Mouse (Mus musculus): ENCODE measurements around the gene Ryr1. TPM values are rescaled to one million over a fixed set of nuclear protein-coding genes. Genes with fewer than 3 reads are reported as not detected.
A peak's percentile ranks its signal among the peaks of the same experiment; 100 is the strongest.

Ryr1 gene
- polyA plus RNA-seq, 1 experiment from 2014 or later: 3.3 TPM

DNA sequence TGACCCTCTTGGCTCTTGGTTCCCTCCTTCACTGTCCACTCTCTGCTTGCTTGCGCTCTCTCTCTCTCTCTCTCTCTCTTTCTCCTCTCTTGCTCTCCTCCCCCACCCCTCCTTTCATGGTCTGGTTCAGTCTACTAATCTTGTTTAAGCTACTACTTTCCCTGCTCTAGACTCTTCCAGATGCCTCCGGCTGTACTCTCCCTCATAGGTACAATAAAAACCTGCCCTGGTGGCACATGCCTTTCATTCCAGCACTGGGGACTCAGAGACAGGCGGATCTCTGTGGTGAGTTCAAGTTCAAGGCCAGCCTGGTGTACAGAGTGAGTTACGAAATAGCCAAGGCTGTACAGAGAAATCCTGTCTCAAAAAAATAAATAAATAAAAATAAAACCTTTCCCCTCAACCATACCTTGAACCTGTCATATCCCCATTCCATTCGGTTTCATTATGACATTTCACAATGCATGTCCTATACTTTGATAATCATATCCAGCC lies 159.6 kb downstream of the Ryr1 start:
- no peaks in the 10 kb centered on the region for H3K9me3 ChIP-seq
- H3K27ac ChIP-seq: no peak overlapping the region; the same call in 1 of the 2 replicates
- 73% methylated on average over 5 of the region's 5 CpGs for WGBS
- no peak overlapping the region for H3K9ac ChIP-seq
- H3K36me3 ChIP-seq: peaks cover 20% of the 10 kb centered on the region
- peaks cover 10% of the 10 kb centered on the region for H3K4me1 ChIP-seq
- no peak overlapping the region for H3K4me2 ChIP-seq
- H3K4me3 ChIP-seq: no peak overlapping the region
- no peaks in the 10 kb centered on the region for H3K27me3 ChIP-seq
- ATAC-seq (ENCODE audit: insufficient number of reproducible peaks, insufficient read depth, low FRiP score, low TSS enrichment, low read depth): no peak

DNA sequence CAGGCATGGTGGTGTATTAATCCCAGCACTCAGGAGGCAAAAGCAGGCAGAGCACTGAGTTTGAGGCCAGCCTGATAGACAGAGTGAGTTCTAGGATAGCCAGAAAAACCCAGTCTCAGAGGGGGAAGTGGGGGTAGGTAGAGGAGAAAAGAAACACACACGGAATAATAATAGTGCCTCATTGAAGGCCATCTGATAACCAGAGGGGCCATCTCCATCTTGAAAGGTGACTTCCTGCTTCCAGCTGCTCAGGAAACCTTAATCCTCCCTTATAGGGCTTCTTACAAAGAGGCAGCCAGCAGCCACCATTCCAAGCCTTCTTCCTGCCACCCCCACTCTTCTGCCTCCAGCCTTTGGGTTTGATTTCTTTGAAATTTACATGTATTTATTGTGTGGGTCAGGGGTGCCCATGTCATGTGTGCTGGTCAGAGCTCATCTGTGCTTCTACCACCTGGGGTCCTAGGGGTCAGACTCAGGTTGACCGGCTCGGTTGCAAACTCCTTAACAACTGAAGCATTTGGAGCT lies 161.5 kb downstream of the Ryr1 start:
- peaks cover 27% of the 10 kb centered on the region for H3K4me1 ChIP-seq
- H3K9me3 ChIP-seq: no peaks in the 10 kb centered on the region
- H3K27ac ChIP-seq: no peak overlapping the region
- ATAC-seq (ENCODE audit: insufficient number of reproducible peaks, insufficient read depth, low FRiP score, low TSS enrichment, low read depth): no peak
- no peaks in the 10 kb centered on the region for H3K27me3 ChIP-seq
- H3K36me3 ChIP-seq: 0 out of 2 replicates have a peak, but pooled peaks cover under 1% of the 10 kb centered on the region
- 69% methylated on average over 3 of the region's 3 CpGs for WGBS
- no peak overlapping the region for H3K4me3 ChIP-seq
- H3K9ac ChIP-seq: no peak overlapping the region
- no peak overlapping the region for H3K4me2 ChIP-seq

DNA sequence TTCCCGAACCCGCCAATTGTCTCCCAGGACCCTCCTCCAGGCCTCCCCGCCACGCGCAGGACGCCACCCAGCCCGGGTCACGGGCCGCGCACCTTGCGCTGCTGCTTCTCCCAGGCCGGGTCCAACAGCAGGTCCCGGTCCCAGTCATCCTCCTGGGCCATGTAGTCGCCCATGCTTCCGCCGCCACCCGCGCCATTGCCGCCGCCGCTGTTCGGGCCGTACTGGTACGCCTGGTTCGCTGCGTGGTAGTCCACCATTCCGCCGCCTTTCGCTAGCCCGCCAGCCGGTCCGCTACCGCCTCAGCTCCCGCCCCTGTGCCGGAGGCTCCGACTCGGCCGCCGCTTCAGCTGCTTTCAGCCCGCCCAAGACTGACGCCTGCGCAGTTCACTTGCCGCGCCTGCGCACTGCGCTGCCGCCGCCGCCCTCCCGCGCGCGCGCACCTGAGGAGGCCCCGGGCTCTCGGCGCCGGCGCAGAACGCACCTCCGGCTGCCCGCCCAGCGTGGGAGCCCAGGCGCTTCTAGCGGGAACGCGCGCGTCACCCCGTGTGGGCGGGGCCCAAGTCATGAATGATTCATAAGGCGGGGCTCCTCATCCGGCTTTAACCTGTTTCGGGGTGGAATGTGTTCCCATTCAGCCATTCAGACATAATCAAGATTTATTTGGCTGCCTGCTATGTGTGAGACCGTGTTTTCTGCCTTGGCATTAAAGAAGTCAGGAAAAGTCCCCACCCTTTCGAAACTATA lies 162.9 kb downstream of the Ryr1 start, which contains the start of gene Actn4:
TSS of gene Actn4 (minus strand) at position 414 of the 744 bp plus-strand sequence.
- WGBS: under 1% methylated on average over 74 of the region's 76 CpGs
- Histone ChIP-seq H3K4me3 (peak within 1 kb of the TSS; percentile 99), H3K27ac (peak within 1 kb of the TSS; percentile 89), H3K4me1 (peaks cover 39% of the 10 kb centered on the region), H3K4me2 (peak within 1 kb of the TSS; percentile 78), H3K36me3 (peaks cover 3% of the 10 kb centered on the region), H3K9ac (peak within 1 kb of the TSS; percentile 95), H3K27me3 (no peaks in the 10 kb centered on the region), H3K9me3 (no peaks in the 10 kb centered on the region)
- ATAC-seq (ENCODE audit: insufficient number of reproducible peaks, insufficient read depth, low FRiP score, low TSS enrichment, low read depth): peak; percentile 93

DNA sequence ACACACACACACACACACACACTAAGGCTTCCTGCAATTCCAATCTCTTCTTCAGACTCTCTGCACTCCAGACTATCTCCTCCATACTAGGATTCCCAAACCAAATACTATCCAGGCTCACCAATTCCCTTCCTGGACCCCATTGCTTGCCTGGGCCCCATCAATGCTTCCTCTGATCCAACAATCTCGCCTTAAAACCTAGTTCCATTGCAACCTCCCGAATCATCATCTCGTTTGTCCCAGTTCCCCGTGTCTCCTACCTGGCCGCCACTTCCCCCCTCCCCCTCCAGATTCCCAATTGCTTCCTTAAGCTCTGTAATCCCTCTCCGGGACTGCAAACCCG lies 163.4 kb downstream of the Ryr1 start:
- Histone ChIP-seq H3K27ac (peak overlapping the region; percentile 89), H3K27me3 (no peaks in the 10 kb centered on the region), H3K4me2 (peak overlapping the region; percentile 78), H3K4me1 (peaks cover 41% of the 10 kb centered on the region), H3K4me3 (peak overlapping the region; percentile 99), H3K9me3 (no peaks in the 10 kb centered on the region), H3K36me3 (peaks cover 3% of the 10 kb centered on the region), H3K9ac (peak overlapping the region; percentile 95)
- no peak for ATAC-seq (ENCODE audit: insufficient number of reproducible peaks, insufficient read depth, low FRiP score, low TSS enrichment, low read depth)
- WGBS: 2% methylated on average over 7 of the region's 7 CpGs

DNA sequence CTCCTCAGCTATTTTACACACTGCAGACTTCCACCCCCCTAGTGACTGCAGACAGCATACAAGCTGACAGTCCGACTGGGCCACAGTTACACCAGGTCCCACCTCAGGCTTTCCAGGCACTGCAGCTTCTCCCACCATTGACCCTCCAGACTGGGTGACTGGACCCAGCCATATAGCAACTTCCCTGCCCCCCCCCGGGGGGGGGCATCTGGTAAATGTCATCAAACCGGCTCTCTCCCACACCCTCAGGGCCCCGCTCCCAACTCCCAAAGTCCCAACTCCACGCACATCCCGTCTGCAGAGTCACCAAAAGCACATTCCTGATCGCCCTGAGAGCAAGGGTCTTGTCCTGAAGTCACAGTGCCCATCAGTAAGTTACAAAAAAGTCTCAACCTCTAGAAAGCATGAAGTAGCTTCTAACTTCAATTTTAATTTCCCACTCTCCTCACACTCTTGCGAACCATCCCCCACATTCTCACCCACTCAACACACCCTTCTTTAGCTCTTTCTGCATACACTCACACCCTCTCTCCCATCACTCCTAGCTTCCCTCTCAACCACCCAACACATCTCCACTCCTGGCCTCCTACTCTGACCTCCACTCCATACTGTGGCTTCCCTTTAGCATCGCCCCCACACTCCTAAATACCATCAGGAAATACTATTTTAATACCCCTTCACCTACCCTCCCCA lies 164.5 kb downstream of the Ryr1 start:
- Histone ChIP-seq H3K4me1 (peaks cover 50% of the 10 kb centered on the region), H3K36me3 (peaks cover 12% of the 10 kb centered on the region), H3K4me2 (peak overlapping the region; percentile 78), H3K27ac (peak overlapping the region; percentile 19; the same call in 1 of the 2 replicates), H3K27me3 (no peaks in the 10 kb centered on the region), H3K9me3 (no peaks in the 10 kb centered on the region), H3K4me3 (peak overlapping the region; percentile 99), H3K9ac (peak overlapping the region; percentile 95)
- WGBS: 13% methylated on average over 9 of the region's 9 CpGs
- ATAC-seq (ENCODE audit: insufficient number of reproducible peaks, insufficient read depth, low FRiP score, low TSS enrichment, low read depth): no peak

DNA sequence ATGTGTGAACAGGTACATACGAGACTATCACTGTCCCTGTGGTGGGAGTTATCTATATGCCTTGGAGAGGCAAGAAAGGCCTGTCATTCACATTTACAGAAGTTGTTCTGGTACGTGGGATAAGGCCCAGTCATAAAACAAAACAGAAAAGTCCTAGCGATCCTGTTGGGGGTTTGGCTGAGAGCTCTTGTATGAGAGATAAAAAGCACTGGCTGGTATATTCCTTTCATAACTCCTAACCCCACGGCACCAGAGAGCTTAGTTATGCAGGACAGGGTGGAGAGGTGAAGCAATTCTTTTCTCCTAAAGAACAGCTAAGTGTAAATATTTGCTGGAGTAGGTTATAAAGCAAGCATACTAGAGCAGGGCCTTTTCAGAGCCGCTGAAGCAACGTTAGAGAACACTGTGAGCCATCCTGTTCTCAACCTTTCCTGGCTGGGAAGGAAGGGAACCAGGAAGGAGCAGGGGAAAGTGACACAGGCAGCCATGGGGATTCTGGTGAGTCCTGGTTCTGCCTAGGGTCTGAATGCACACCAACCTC lies 165.4 kb downstream of the Ryr1 start:
- Histone ChIP-seq H3K9me3 (no peaks in the 10 kb centered on the region), H3K36me3 (peaks cover 12% of the 10 kb centered on the region), H3K4me1 (peaks cover 59% of the 10 kb centered on the region), H3K4me2 (peak overlapping the region; percentile 78), H3K9ac (peak overlapping the region; percentile 95), H3K27ac (0 out of 2 replicates have a peak overlapping the region, but pooled peaks have one; percentile 22), H3K27me3 (no peaks in the 10 kb centered on the region), H3K4me3 (peak overlapping the region; percentile 99)
- ATAC-seq (ENCODE audit: insufficient number of reproducible peaks, insufficient read depth, low FRiP score, low TSS enrichment, low read depth): no peak
- WGBS: 43% methylated on average over 6 of the region's 6 CpGs

DNA sequence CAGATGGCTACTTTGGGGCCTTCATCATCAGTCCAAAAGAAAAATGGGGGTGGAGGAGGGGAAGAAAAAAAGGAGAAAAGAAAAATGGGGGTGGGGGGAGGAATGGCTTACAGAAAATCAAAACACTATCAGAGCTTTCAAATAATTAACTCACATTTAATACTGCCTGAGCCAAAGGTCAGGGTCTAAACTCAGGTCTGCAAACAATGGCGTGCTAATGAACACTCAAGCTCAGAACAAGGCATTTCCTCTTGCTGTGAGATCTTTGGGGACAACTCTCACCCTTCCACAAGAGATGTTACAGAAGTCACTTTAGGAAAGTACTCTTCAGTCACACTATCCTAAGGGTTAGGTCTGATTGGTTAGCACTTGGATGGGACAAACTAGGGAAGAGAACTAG lies 166.2 kb downstream of the Ryr1 start:
- ATAC-seq (ENCODE audit: insufficient number of reproducible peaks, insufficient read depth, low FRiP score, low TSS enrichment, low read depth): no peak
- Histone ChIP-seq H3K27me3 (no peaks in the 10 kb centered on the region), H3K4me1 (peaks cover 64% of the 10 kb centered on the region), H3K27ac (0 out of 2 replicates have a peak overlapping the region, but pooled peaks have one; percentile 22), H3K9ac (peak overlapping the region; percentile 95; the same call in 1 of the 2 replicates), H3K36me3 (peaks cover 12% of the 10 kb centered on the region), H3K9me3 (no peaks in the 10 kb centered on the region), H3K4me2 (peak overlapping the region; percentile 78), H3K4me3 (no peak overlapping the region)
- WGBS: 48% methylated on average over 1 of the region's 1 CpGs

DNA sequence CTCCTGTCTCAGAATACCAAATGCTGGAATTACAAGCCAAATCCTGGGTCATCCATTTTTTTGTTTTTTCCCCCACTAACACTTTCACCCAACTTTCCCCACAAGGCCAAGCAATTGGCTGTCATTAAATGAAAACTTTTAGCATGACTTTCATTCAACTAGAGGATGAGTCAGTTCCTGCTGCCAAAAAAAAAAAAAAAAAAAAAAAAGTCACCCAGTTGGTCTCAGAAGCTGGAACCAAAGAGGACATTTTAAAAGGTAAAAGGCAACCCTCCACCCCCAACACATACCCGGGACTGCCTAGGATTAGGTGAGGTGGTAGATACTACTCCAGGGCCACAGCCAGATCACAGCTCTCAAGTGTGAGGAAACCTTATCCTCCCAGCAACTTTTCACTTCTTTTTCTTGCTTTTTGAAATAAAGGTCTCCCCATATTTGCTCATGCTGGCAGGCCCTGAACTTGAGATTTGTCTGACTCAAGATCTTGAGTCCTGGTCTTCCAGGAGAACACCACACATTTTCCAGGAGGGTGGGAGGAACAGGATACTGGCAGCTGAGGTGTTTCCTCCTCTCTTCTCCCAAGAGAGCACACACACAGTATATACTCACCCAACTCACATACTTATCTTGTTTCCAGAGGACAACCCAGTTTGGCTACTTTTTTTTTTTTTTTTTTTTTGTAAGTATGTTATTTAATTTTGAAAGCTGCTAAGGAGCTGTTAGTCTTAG lies 166.8 kb downstream of the Ryr1 start:
- Histone ChIP-seq H3K36me3 (peaks cover 12% of the 10 kb centered on the region), H3K4me3 (no peak overlapping the region), H3K4me2 (no peak overlapping the region; the same call in 1 of the 2 replicates), H3K9ac (0 out of 2 replicates have a peak overlapping the region, but pooled peaks have one; percentile 16), H3K27me3 (no peaks in the 10 kb centered on the region), H3K27ac (no peak overlapping the region), H3K4me1 (peaks cover 70% of the 10 kb centered on the region), H3K9me3 (no peaks in the 10 kb centered on the region)
- 56% methylated on average over 1 of the region's 1 CpGs for WGBS
- ATAC-seq (ENCODE audit: insufficient number of reproducible peaks, insufficient read depth, low FRiP score, low TSS enrichment, low read depth): no peak

DNA sequence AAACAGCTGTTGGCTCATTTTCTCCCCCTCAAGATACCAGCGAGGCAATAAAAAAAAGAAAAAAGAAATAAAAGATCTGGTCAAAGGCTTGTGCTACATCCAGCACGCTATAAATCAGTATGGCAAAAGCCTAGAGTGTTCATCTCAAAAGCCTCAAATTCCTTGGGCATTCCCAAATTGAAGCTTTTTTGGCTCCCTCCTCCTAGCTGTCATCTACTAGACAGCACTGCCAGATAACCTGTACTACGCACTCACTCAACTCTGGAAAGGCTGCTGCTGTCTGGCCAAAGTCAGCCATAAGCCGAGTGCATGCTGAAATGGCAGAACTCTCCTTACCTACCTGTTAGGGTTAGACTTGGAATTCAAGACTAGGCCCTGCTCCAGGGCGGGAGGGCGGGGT lies 167.7 kb downstream of the Ryr1 start:
- Histone ChIP-seq H3K27me3 (no peaks in the 10 kb centered on the region), H3K4me2 (no peak overlapping the region), H3K4me3 (no peak overlapping the region), H3K9ac (no peak overlapping the region), H3K4me1 (peaks cover 79% of the 10 kb centered on the region), H3K27ac (no peak overlapping the region), H3K9me3 (no peaks in the 10 kb centered on the region), H3K36me3 (peaks cover 12% of the 10 kb centered on the region)
- WGBS: 83% methylated on average over 6 of the region's 6 CpGs
- no peak for ATAC-seq (ENCODE audit: insufficient number of reproducible peaks, insufficient read depth, low FRiP score, low TSS enrichment, low read depth)

DNA sequence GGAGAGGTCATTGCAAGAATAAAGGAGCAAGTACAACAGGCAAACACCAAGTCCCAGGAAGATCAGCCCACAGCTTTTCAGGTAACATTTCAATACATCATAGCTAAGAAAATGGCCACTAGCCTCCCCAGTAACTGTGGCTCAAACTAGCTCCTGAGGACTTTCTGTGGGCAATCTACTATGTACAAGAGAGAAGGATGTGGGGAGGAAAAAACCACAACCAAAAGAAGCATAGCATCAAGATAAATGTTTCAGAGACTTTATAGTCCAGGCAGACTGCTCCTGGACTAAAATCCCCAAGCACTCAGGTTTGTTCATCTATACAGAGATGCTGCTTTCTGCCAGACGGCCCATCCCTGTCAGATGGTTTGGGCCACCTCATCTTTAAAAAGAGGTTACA lies 168.7 kb downstream of the Ryr1 start:
- Histone ChIP-seq H3K4me1 (peaks cover 88% of the 10 kb centered on the region), H3K27ac (0 out of 2 replicates have a peak overlapping the region, but pooled peaks have one; percentile 79), H3K9me3 (no peaks in the 10 kb centered on the region), H3K36me3 (peaks cover 12% of the 10 kb centered on the region), H3K27me3 (no peaks in the 10 kb centered on the region), H3K4me2 (no peak overlapping the region), H3K4me3 (no peak overlapping the region), H3K9ac (no peak overlapping the region)
- no peak for ATAC-seq (ENCODE audit: insufficient number of reproducible peaks, insufficient read depth, low FRiP score, low TSS enrichment, low read depth)
- 93% methylated on average over 1 of the region's 1 CpGs for WGBS

Data from embryonic facial prominence, embryonic 13.5 days (tissue).